In genomic region chr12:57537791-57538587, GRCm38 (mm10) we compare ENCODE assay signal across 9 mouse cellular contexts. TPM values are rescaled to one million over a fixed set of nuclear protein-coding genes. Genes with fewer than 3 reads are reported as not detected.
A peak's percentile ranks its signal among the peaks of the same experiment; 100 is the strongest.
DNase-seq lines count a peak whose midpoint lies in the region; ATAC-seq lines count a peak whose summit lies in the region.
"Had no signal": no experiment of that assay in that cellular context is flagged by ENCODE, and none has a peak within 500 bp of the region (broad histone marks: within the 10 kb centered on the region; RNA-seq: fewer than 3 reads in every experiment).

No protein-coding gene starts in this region.

- peaks cover 36% of the 10 kb centered on the region for H3K4me1 ChIP-seq in embryonic facial prominence, embryonic 10.5 days
- 0 out of 2 replicates have a peak, but pooled peaks cover 2% of the 10 kb centered on the region for H3K4me1 ChIP-seq in intestine, embryonic 16.5 days (ENCODE audit: control insufficient read depth, insufficient read depth, low read length)
- peaks cover 5% of the 10 kb centered on the region; the same call in 1 of the 2 replicates for H3K4me1 ChIP-seq in midbrain, embryonic 16.5 days (ENCODE audit: control insufficient read depth, insufficient read depth, low read length)

- H3K4me2 ChIP-seq in intestine, embryonic 16.5 days (ENCODE audit: low read depth, low read length): peak overlapping the region; percentile 73
- peak overlapping the region; percentile 40; the same call in 1 of the 2 replicates for H3K4me2 ChIP-seq in midbrain, embryonic 16.5 days (ENCODE audit: low read length)

- H3K36me3 ChIP-seq in embryonic facial prominence, embryonic 10.5 days (replicated peaks): no peaks in the 10 kb centered on the region
- no peaks in the 10 kb centered on the region for H3K36me3 ChIP-seq in intestine, embryonic 16.5 days (ENCODE audit: control insufficient read depth, insufficient read depth, low read length)
- no peaks in the 10 kb centered on the region for H3K36me3 ChIP-seq in midbrain, embryonic 16.5 days (ENCODE audit: control insufficient read depth, insufficient read depth, low read length)

- no peaks in the 10 kb centered on the region for H3K9me3 ChIP-seq in embryonic facial prominence, embryonic 10.5 days
- H3K9me3 ChIP-seq in intestine, embryonic 16.5 days (ENCODE audit: control insufficient read depth, low read length): no peaks in the 10 kb centered on the region
- H3K9me3 ChIP-seq in midbrain, embryonic 16.5 days (replicated peaks; ENCODE audit: control insufficient read depth, low read length, poor library complexity, severe bottlenecking): no peaks in the 10 kb centered on the region

- peaks cover 100% of the 10 kb centered on the region for H3K27me3 ChIP-seq in embryonic facial prominence, embryonic 10.5 days (replicated peaks; ENCODE audit: low read depth, poor library complexity, severe bottlenecking)
- peaks cover 43% of the 10 kb centered on the region for H3K27me3 ChIP-seq in intestine, embryonic 16.5 days (replicated peaks; ENCODE audit: control insufficient read depth, insufficient read depth, low read length)
- H3K27me3 ChIP-seq in midbrain, embryonic 16.5 days (ENCODE audit: control insufficient read depth, insufficient read depth, low read depth, low read length): peaks cover 61% of the 10 kb centered on the region

- H3K4me3 ChIP-seq in embryonic facial prominence, embryonic 10.5 days: peak overlapping the region; percentile 51
- H3K4me3 ChIP-seq in intestine, embryonic 16.5 days (ENCODE audit: low read length): peak overlapping the region; percentile 49
- H3K4me3 ChIP-seq in midbrain, embryonic 16.5 days (ENCODE audit: low read depth, low read length): peak overlapping the region; percentile 3

- WGBS in embryonic facial prominence, embryonic 10.5 days: under 1% methylated on average over 21 of the region's 21 CpGs
- under 1% methylated on average over 21 of the region's 21 CpGs for WGBS in intestine, embryonic 16.5 days
- under 1% methylated on average over 21 of the region's 21 CpGs for WGBS in midbrain, embryonic 16.5 days

- peak overlapping the region; percentile 76 for H3K9ac ChIP-seq in intestine, embryonic 16.5 days (ENCODE audit: low read depth, low read length)
- no peak overlapping the region for H3K9ac ChIP-seq in midbrain, embryonic 16.5 days (ENCODE audit: low read depth, low read length)

- H3K27ac ChIP-seq in embryonic facial prominence, embryonic 10.5 days (replicated peaks): no peak overlapping the region
- peak overlapping the region; percentile 78 for H3K27ac ChIP-seq in intestine, embryonic 16.5 days (ENCODE audit: low read length)
- no peak overlapping the region for H3K27ac ChIP-seq in midbrain, embryonic 16.5 days (ENCODE audit: low read length)

- ATAC-seq in intestine, embryonic 16.5 days: no peak
- no peak for ATAC-seq in midbrain, embryonic 16.5 days
- ATAC-seq in cerebellum, adult (ENCODE audit: insufficient number of reproducible peaks, low FRiP score, low TSS enrichment): no peak

- DNase-seq in kidney, adult 9 months: peak; percentile 17
- DNase-seq in kidney, adult 8-10 months: no peak
- DNase-seq in embryonic facial prominence, embryonic 10.5 days (ENCODE audit: low spot score): no peak
- DNase-seq in thymus, adult 18-20 months: no peak
- no peak for DNase-seq in thymus, postnatal 10 days (ENCODE audit: low spot score in 2 of 2)
- DNase-seq: thymus, postnatal 36 days had no signal

RNA-seq across cellular contexts. Expression of gene Foxa1, which starts 8.7 kb away (rescaled TPM):
- polyA plus RNA-seq in embryonic facial prominence, embryonic 10.5 days (2016; fragmentation: Nextera tagmentation; extraction: Ambion mirVana): 0.49 and 0.72 TPM in 2 replicates
- polyA plus RNA-seq in intestine, embryonic 16.5 days (2015; fragmentation: Nextera tagmentation; extraction: Ambion mirVana): 2.9 and 3.3 TPM in 2 replicates
- polyA plus RNA-seq in midbrain, embryonic 16.5 days (2015; fragmentation: Nextera tagmentation; extraction: Ambion mirVana): 1.1 and 1.8 TPM in 2 replicates

RNA-seq across cellular contexts. Expression of gene Ttc6, which starts 25.9 kb away (rescaled TPM):
- 0.34 and 0.38 TPM in 2 replicates for polyA plus RNA-seq in embryonic facial prominence, embryonic 10.5 days (2016; fragmentation: Nextera tagmentation; extraction: Ambion mirVana)
- 0.50 and 0.81 TPM in 2 replicates for polyA plus RNA-seq in intestine, embryonic 16.5 days (2015; fragmentation: Nextera tagmentation; extraction: Ambion mirVana)
- 1.1 and 1.3 TPM in 2 replicates for polyA plus RNA-seq in midbrain, embryonic 16.5 days (2015; fragmentation: Nextera tagmentation; extraction: Ambion mirVana)
